Mouse (Mus musculus) small intestine, adult 2 months (tissue): Measurements from ENCODE around the gene Dgkg.

Experiments
- CTCF ChIP-seq: fragments of 200-500 bp; IDR thresholded peaks from 2 replicates; pipeline ENCODE4 v1.5.1; 2012; ENCODE audit warnings: low read depth, mild to moderate bottlenecking, control low read depth, inconsistent platforms, low read length, moderate library complexity, mixed read lengths; ENCODE audit not compliant: insufficient replicate concordance, insufficient read length; ENCODE audit errors: extremely low read depth
- POLR2A ChIP-seq: fragments of 200-500 bp; IDR thresholded peaks from 2 replicates; pipeline ENCODE4 v1.6.1; 2012; ENCODE audit warnings: low read depth, mild to moderate bottlenecking, control low read depth, inconsistent platforms, low read length, moderate library complexity

GRCm38 (mm10) chr16:22533087-22533486 is 123.9 kb downstream of the Dgkg start:
- no peak for TF ChIP-seq POLR2A
- no peak for TF ChIP-seq CTCF
